Mouse (Mus musculus): Measurements from ENCODE around the gene Snd1.

Gene Snd1

DNA sequence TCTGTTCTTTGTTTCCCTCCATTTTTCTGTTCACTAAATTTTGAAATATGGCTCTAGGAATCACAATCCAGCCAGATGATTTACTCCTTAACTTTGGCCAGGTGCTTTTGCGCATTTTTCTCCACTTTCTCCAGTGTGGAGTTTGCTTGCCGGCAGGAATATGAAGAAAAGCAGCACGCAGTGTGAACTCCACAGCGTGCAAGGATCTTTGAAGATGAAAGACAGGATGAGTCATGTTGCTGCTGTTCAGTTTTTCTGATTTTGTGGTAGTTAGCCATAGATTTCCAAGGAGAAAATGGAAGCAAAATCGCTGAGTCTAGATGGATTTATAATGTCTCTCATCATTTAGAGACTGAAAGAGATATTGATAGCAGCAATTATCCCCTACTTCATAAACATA is 165.1 kb downstream of the Snd1 start:
- DNase-seq (ENCODE audit: low spot score), result no peak

DNA sequence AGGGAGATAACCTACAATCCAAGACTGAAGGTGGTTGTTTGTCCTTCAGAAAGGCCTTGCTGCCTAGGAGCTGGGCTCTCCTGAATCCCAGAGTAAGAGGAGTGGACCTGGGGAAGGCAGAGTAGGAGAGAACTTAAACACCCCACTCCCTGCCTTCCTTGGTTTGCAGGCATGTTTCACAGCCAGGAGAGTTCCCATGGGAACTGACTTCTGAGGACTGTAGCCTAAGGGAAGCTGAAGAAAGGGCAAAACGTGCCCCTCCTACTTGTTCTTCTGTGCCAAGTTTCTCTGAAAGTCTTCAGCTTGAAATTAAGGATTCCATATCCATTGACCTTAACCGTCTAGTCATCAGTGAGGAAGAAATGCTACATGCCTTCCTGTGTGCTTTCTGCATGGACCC is 168.0 kb downstream of the Snd1 start:
- DNase-seq (ENCODE audit: low spot score), result no peak

DNA sequence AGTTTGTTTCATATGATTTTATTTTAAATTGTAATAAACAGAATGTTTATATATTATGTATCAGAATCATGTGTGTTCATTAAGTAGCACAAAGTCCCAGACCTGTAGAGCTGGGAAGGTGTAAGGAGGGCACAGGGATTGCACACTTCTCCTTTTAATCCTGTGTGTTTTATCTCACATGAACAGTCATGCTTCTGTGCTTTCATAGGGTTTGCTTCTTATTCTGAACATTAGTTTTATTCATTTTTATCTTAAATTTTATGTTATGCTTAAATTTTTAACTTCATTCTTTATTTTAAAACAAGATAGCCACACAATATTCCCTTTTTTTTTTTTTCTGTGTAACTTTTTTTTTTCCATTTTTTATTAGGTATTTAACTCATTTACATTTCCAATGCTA is 170.3 kb downstream of the Snd1 start:
- DNase-seq (ENCODE audit: low spot score), result no peak

DNA sequence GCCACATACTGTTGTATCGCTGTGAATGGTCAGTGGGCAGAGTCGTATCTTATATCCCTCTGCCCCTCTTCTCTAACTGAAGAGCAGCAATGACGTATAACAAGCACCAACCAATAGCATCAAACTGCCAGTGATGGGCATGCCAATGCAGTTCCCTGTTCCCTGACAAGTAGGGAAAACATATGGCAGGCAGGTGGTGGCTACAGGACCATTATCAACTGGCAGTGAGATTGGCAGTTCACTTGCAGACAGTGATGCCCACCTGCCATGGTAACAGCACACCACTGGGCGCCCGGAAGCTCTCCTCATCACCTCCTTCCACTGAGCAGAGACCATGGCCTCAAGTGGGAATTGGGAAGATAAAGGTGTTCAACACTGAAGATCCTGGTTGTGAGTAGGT is 181.6 kb downstream of the Snd1 start:
- no peak for DNase-seq (ENCODE audit: low spot score)

DNA sequence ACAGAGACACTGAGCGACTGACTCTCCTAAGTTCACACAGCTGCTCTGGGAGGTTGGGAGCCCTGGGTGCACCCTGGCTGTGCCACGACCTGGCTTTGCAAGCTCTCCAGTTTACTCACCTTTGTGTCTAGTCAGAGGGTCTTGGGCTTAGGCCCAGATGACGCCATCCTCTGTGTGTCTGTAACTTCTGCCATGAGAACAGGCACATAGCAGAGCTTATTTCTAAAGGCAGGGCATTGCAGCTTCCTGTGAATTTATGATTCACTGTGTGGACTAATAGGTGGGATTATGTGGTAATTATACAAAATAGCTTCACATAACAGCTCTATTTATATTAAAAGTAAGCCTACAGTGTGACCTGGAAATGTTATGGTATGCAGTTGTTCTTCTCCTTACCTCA is 188.1 kb downstream of the Snd1 start:
- no peak for DNase-seq (ENCODE audit: low spot score)

DNA sequence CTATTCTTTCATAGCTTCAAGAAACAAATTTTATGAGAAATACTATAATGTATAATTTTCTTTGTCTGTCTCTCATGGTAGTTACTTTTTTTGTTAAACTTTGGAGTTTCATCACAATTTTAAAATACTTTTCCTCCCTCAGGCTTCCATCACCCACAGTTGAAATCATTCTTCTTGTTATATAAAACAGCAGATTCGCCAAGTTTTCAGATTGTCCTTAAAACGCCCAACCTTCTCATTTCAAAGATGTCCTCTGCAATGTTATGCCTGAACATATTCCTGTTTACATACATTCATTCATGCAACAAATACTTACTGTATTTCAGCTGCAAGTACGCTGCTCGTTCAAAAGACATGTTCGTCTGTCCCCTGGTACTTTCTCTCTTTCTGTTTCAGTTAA is 188.7 kb downstream of the Snd1 start:
- DNase-seq (ENCODE audit: low spot score), result no peak

DNA sequence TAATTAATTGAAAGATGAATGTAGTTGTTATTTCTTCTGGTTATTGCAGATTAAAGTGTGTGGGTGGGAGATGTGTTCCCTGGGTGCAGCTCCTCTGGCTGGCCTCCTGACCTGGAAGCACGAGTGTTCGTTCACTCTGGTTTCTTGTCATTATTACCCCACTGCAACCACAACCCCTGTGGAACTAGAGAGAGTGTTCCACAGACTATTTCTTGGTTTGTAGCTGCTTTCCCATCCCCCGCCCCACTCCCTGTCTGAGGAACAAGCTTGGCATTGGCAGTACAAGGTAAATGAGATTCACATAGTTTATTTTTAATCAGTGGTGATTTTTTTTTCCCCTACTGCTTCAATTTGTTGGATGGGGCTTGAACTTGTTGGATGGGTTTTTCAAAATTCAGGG is 189.8 kb downstream of the Snd1 start:
- no peak for DNase-seq (ENCODE audit: low spot score)

DNA sequence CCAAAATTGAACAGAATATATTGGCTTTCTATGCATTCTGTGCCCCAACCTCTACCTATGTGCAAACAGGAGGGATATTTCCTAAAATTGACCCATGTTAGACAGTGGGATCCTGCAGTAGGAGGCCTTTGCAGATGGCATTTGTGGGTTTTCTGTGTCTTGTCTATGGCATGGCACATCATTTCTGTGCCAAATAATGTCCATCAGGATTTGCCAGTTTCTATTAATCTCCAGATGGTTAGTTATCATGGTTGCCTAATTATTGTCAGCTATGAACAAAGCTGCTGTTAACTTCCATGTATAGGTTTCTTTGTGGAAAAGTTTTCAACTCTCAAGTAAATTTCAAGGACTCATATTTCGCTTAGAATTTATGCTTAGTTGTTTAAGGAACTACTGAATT is 192.6 kb downstream of the Snd1 start:
- DNase-seq (ENCODE audit: low spot score), result no peak

DNA sequence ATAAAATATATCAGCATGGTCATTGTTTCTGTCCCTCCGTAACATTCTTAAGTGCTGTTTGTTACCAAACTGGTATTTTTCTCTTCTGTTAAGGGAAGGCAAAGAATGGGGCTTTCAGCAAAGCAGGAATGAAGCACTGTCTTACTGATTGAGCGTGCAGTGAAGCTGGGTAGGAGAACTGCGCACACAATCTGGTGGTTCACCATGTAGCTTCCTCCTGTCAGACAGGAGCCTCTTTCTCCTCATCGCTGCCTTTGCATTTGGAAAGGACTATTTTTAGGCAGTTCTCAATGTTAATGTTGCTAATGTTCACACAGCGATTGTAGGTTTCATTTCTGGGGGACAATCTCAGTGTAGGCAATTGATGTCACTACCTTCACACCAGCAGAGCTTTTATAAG is 194.3 kb downstream of the Snd1 start:
- DNase-seq (ENCODE audit: low spot score), result no peak

DNA sequence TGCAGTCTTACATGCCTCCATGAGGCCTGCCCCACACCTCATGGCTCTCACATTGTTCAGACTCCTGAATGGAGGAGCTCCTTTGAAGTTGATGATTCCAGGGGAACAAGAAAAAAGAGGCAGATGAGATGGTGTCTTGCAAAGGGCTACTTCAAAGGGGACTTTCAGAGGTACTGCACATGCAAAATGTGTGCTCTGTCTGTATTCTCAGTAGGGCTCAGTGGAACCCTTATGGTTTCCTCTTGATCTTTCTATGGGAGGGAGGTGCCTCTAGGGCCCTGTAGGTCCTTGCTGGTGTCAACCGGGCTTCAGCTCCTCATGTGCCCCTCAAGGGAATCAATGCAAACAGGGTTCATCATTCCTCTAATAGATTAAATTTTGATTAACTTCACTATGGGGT is 197.4 kb downstream of the Snd1 start:
- no peak for DNase-seq (ENCODE audit: low spot score)

DNA sequence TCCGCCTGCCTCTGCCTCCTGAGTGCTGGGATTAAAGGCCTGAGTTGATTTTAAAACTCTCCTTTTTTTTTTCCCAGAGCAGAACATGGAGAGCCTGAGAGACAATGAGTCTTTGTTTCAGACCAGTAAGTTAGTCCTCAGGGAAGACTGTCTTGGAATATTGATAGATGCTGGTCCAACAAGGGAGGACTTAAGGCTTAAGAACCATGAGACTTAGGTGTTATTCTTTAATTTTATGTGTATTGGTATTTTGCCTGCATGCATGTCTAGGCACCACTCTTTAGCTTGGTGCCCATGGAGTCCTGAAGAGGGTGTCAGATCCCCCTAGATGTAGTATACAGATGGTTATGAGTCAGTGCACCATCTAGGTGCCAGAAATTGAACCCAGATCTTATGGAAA is 199.7 kb downstream of the Snd1 start:
- DNase-seq (ENCODE audit: low spot score), result no peak

DNA sequence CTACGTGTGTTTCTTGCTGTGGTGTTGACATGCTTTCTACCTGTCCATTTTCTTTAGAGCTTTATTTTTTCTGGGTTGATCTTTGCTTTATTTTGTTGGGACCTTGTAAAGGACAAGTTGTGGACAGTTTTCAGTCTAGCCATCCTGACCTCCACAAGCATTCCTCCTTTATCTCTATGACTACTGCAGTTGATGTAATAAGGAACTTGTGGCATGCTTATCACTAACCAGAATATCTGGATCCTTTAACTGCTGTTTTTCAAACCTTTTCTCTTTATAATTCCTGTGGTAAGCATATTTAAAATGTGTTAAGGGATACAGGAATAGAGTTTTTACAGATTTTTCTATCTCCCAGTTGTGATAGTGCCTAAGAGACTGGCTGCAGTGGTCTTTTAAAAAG is 204.0 kb downstream of the Snd1 start:
- no peak for DNase-seq (ENCODE audit: low spot score)

DNA sequence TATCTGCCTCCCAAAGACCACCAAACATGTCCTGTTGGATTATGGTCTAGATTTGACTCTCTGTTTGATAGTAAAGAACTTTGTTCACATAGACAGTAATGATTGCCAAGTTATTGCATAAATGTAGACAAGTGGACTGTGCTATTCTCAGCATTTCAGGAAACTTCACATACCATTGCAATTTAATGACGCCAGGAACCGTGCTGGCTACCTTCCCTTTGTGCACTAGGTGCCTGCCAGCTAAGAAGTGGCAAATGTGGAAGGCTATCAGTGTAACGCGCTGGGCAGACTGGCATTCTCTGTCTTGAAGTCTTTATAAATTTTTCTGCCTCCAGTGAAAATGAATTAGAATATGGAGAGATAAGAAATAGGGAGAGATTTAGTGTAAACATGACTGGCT is 205.6 kb downstream of the Snd1 start:
- DNase-seq (ENCODE audit: low spot score), result no peak

DNA sequence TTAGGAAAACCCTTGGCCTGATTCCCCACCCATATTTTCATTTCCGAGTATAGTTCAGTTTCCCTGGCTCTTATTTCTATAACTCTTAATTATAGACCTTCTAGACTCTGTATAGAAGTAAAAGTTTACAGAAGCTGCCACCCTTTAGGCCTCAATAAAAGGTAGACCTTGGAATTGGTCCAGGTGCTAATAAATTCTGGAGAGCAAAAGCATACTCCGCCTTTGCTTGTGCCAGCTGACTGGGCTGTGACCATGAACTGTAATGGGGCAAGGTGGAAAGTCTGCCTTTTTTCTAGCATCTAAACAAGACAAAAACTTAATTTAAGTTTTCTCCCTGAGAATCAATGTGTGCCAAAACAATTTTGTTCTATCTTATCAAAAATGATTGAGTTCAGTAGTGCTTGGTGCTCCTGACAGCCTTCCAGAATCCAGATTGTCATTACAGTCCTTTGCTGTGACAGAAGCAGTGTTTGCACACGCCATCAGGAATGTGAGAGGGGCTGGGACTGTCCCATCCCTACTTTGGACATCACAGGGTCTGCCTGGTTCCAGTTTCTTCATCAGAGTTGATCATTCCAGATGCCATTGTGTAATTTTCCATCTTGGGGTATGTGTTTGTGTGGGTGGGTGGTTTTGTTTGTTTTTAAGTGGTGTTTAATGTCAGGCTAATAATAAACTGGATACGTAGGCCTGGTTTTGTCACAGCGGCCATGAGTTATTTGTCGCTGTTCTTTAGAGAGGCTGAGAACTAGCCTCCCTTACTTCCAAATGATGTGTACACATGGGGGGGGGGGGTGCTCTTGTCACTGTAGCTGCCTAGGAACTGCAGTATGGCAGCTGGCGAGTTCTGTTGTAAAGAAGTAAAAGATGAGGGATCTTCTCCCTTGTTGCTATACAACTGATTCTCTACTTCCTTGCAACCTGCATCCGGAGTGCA is 206.8 kb downstream of the Snd1 start:
- no peak for DNase-seq (ENCODE audit: low spot score)

DNA sequence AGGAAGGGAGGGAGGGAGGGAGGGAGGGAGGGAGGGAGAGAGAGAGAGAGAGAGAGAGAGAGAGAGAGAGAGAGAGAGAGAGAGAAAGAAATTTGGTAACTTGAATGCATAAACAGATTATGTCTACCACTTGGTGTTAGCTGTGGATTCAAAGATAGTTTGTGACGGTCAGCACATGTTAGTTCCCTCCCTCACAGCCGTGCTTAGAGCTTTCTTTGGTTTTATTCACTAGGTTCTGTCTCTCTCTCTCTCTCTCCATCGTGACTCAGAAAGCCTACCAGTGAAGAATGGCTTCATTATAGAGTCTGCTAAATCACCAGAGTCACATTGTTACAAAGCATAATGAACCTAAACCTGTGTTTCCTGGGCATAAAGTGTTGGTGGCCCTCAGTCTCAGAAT is 210.1 kb downstream of the Snd1 start:
- DNase-seq (ENCODE audit: low spot score), result no peak

DNA sequence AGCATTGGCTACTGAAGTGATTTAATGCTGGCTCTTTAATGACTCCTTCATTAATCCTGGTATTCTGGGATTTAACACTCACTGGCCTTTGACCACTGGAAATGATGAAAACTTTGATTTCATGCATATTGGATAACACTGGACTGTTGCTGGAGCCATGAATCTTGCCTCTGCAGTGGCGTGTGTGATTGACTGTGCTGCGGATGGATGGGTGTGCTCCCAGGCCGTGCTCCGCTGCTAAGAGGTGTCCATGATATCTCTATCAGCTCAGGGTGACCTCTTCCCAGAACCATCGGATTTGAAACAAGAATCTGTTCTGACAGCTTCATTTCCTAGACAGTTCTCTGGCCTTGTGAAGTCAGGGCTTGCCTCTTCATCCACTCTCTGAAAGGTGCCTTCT is 210.8 kb downstream of the Snd1 start:
- DNase-seq (ENCODE audit: low spot score), result no peak

DNA sequence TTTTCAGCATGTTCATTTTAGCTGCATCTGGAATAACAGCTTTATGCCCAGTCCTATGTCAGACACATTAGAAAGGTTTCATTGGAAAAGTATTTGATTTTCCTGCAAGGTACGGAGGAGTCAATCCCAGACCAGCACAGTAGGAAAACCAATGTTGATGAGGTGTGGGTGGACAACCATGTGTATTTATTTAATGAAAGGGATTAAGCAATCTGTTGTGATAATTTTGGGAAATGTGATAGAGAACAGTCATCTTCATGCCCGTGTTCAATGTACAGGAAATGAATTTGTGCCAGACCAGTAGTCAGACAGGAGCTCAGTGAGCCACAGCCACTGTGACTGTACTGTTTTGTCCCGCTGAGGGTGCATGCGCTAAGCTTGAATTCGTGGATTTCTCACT is 212.8 kb downstream of the Snd1 start:
- DNase-seq (ENCODE audit: low spot score), result peak; percentile 16

DNA sequence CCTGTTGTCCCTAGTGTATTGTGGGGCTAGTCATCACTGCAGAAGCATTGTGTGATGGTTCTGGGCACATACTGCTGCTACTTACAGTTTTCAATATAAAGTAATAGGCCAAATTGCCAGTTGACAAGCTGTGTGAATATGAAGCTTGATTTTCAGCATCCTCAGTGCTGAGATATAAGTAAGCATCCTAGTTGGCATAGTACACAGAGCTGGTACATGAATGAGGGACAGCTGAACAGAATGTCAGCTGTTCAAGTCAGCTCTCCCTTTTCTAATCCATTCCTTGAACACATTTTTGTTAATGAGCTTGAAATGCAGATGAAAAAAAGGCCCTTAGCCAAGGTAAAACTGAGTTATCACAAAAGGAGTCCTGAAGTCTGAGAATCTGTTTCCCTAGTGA is 217.7 kb downstream of the Snd1 start:
- DNase-seq (ENCODE audit: low spot score), result no peak

DNA sequence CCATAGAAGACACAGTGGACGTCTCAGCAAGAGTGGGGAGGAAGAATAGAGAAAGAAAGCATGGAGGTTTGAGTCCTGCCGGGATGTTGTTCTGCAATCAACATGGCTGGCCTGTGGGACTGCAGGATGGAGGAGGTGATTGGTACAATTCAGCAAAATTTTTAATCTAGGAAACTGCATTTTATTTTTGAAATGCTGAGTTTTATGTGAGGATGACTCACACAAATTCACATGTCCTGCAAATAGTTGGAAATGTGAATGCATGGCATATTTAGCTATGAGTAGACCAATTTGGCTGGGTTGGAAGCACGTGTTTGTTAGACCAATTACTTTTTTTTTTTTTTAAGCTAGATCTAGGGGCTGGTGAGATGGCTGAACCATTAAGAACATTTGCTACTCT is 222.3 kb downstream of the Snd1 start:
- no peak for DNase-seq (ENCODE audit: low spot score)

DNA sequence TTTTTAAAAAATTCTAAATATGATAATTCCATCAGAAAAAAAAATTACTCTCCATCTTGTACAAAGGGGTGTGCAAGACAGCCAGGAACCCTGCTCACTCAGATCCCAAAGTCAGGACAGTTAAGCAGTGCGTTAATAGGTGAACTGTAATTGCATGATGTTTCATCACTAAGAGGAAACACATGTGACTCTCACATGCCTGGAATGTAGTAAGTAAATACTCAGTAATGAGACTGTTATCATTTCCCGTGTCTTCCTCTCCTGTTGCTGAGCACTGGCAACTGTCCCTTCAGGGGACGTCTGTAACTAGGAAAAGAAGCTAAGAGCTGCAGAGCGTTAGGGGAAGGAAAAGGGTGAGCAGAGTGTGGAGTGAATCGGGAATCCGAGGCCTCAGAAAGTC is 229.7 kb downstream of the Snd1 start:
- DNase-seq (ENCODE audit: low spot score), result no peak

DNA sequence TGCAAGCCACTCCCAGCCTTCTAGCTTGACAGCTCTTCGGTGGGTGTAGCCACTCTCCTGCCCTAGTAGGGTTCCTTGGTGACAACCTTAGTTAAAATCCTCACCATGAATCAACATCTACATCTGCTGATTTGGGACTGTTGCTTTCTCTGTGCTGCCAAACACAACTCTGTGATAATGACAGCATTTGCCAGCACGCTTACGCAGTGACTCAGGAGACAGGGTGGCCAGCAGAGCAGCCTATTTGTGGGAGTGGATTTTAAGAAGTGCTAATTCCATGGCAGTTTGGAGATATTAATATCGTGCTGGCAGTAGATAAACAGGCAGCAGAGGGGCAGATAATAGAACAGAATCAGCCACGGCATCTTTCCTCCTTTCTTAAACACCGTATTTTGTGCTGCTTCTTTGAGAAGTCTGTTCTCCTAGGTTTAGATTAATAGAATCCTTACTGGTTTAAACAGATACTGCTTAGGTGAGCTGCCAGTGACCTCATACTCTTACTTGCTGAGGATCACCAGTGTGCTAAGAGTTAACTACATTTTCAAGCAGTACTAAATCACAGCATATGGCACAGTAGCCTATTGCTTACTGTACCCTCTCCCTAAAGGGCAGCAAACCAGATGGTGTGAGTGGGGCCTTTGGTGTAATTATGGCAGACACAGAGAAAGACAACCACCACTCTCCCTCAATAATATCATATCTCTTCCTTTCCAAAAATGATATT is 230.6 kb downstream of the Snd1 start:
- DNase-seq (ENCODE audit: low spot score), result peak; percentile 72

DNA sequence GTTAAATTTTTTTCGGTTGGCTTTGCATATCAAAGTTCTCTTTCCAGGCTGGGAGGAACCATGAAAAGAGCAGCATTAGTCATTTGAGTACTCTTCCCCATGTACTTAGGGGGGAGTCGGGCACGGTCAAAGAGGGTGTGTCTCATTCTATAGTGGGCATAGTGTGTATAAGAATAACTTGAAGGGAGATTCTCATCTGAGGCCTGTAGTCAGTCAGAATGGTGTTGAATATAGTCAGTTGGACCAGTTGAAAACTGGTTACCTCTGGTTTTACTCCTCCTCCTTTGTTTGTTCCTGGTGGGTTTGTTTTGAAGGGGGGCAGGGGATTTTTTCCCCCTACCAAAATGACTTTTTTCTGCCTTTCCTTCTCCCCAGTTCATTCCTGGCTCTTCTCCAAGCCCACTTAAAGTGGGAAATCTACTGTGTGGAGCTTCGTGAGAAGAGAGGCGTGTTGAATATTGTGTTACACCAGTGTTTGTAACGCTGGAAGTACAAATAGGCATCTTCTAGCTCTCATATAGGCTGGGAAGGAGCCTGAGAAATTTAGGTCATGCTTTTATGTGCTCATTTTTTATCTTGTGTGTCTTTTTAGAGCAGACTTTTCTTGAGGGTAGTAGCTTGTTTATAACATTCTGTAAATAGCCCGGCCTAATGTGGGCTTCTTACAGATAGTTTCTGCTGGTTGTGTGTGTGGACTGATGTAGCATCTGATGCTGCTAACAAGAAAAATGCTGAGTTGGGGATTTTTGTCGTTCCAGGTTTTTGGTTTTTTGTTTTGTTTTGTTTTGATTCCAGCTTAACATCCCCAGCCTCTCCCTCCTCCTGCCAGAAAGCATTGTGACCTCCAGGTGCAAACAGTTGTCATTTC is 231.4 kb downstream of the Snd1 start:
- no peak for DNase-seq (ENCODE audit: low spot score)
